Mouse (Mus musculus) hindbrain, embryonic 16.5 days (tissue): ENCODE measurements at regions not wholly inside any gene's neighbourhood (a gene's known extent, or its start where the extent isn't known, plus 50 kb on each side); places are given as distances from the start of the nearest gene placed in this dataset.
A peak's percentile ranks its signal among the peaks of the same experiment; 100 is the strongest.

Source experiments
- ATAC-seq: fragments of 200-750 bp; cut with Nextera tagmentation; 2 replicates; pipeline ENCODE4 v1.8.0; 2017; ENCODE audit warnings: moderate TSS enrichment, moderate library complexity
- H3K27ac ChIP-seq: fragments of 300-500 bp; sonication (generic); 2 replicates; pipeline ENCODE4 v1.5.1; 2014; ENCODE audit warnings: low read depth, mild to moderate bottlenecking, control low read depth, low read length, moderate library complexity
- H3K27me3 ChIP-seq: fragments of 300-500 bp; sonication (generic); replicated peaks from 2 replicates; pipeline ENCODE4 v1.6.1; 2014; ENCODE audit warnings: low read length; ENCODE audit not compliant: control insufficient read depth, insufficient read depth
- H3K36me3 ChIP-seq: fragments of 300-500 bp; sonication (generic); 2 replicates; pipeline ENCODE4 v1.6.1; 2014; ENCODE audit warnings: mild to moderate bottlenecking, low read length, moderate library complexity, mixed read lengths; ENCODE audit not compliant: control insufficient read depth, insufficient read depth
- H3K4me1 ChIP-seq: fragments of 300-500 bp; sonication (generic); 2 replicates; pipeline ENCODE4 v1.6.1; 2014; ENCODE audit warnings: low read depth, low read length; ENCODE audit not compliant: control insufficient read depth, insufficient read depth
- H3K4me2 ChIP-seq: fragments of 300-500 bp; sonication (generic); 2 replicates; pipeline ENCODE4 v1.6.1; 2014; ENCODE audit warnings: mild to moderate bottlenecking, low read length, control low read depth, moderate library complexity
- H3K4me3 ChIP-seq: fragments of 300-500 bp; sonication (generic); 2 replicates; pipeline ENCODE4 v1.5.1; 2014; ENCODE audit warnings: mild to moderate bottlenecking, low read length, control low read depth, moderate library complexity
- H3K9ac ChIP-seq: fragments of 300-500 bp; sonication (generic); 2 replicates; pipeline ENCODE4 v1.6.1; 2014; ENCODE audit warnings: low read depth, mild to moderate bottlenecking, control low read depth, low read length, moderate library complexity
- H3K9me3 ChIP-seq: fragments of 300-500 bp; sonication (generic); 2 replicates; pipeline ENCODE4 v1.6.1; 2014; ENCODE audit warnings: mild to moderate bottlenecking, low read length, moderate library complexity; ENCODE audit not compliant: control insufficient read depth
- WGBS: fragments of 180-500 bp; shearing (Covaris S2); extraction: QIAGEN DNeasy Blood & Tissue Kit; methylation state at CpG from one replicate; pipeline ENCODE4 v1.1.7; 2014; 5-methylcytosine and 5-hydroxymethylcytosine counted together

DNA sequence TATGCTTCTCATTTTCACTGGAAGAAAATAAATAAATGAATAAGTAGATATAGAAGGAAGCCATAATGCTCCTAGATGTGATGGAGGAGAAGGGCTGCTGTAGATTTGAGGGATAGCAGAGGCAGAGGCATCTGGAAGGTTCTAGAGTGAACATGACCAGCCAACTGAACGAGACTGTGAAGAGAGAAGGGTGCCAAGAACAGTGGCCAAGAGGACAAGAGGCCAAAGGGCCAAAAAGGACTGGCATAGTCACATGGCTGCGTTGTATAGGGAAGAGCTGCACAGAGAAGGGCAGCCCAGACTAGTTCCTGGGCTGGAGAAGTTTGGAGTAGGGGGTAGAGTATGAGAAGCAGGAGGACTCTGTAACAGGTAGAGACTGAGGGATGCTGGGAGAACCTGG lies 229.3 kb downstream of the Gm10260 start:
- H3K27ac ChIP-seq: no peak overlapping the region
- no peak for ATAC-seq
- no peaks in the 10 kb centered on the region for H3K27me3 ChIP-seq
- no peak overlapping the region for H3K4me3 ChIP-seq
- peaks cover 9% of the 10 kb centered on the region; the same call in 1 of the 2 replicates for H3K4me1 ChIP-seq
- H3K9ac ChIP-seq: no peak overlapping the region
- no peak overlapping the region for H3K4me2 ChIP-seq
- WGBS: 82% methylated on average over 2 of the region's 2 CpGs
- no peaks in the 10 kb centered on the region for H3K36me3 ChIP-seq
- 0 out of 2 replicates have a peak, but pooled peaks cover 2% of the 10 kb centered on the region for H3K9me3 ChIP-seq

DNA sequence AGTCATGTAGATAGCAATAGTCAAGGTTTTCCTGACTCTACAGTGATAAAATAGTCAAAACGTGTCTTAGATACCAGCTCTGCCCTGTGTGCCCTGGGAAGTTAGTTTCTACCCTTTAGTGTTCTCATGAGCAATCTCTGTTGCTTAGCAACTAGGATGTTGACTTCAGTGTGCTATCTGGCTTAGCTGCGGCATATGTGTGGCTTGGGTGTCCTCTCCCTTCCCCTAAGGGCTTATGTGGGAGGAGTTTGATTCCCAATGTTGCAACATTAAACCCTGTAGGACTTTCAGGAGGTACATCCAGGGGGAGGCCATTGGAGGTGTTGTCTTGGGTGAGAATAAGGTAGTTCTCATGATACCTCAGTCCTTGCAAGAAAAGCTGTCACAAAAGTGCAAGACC lies 229.9 kb downstream of the Gm10260 start:
- Histone ChIP-seq H3K9ac (no peak overlapping the region), H3K27ac (peak overlapping the region; percentile 24; the same call in 1 of the 2 replicates), H3K36me3 (no peaks in the 10 kb centered on the region), H3K4me1 (peaks cover 9% of the 10 kb centered on the region; the same call in 1 of the 2 replicates), H3K27me3 (no peaks in the 10 kb centered on the region), H3K4me3 (no peak overlapping the region), H3K9me3 (0 out of 2 replicates have a peak, but pooled peaks cover 2% of the 10 kb centered on the region), H3K4me2 (no peak overlapping the region)
- ATAC-seq: peak; percentile 46; the same call in 1 of the 2 replicates
- 21% methylated on average over 2 of the region's 2 CpGs for WGBS

DNA sequence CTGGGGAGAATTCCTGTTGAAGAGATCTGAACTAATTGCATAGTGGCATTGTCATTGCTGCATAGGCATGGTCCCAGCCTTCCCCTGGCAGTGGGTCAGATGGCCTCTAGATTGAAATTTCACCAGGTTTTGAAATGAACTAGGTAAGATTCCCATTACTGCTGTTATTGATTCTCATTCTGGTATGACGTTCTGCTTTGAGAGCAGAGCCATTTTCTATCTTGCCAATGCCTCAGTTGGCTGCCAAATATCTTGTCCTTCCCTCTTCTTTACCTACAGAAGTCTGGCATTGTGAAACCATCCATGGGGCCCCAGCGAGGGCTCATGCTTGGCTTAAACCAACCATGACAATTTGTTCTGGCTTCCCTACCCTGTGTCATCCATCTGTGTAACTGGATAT lies 232.5 kb downstream of the Gm10260 start:
- Histone ChIP-seq H3K4me2 (no peak overlapping the region), H3K9me3 (0 out of 2 replicates have a peak, but pooled peaks cover 2% of the 10 kb centered on the region), H3K4me3 (no peak overlapping the region), H3K9ac (no peak overlapping the region), H3K27ac (no peak overlapping the region), H3K27me3 (no peaks in the 10 kb centered on the region), H3K36me3 (no peaks in the 10 kb centered on the region), H3K4me1 (peaks cover 15% of the 10 kb centered on the region)
- ATAC-seq: no peak
- WGBS: 75% methylated on average over 2 of the region's 2 CpGs

DNA sequence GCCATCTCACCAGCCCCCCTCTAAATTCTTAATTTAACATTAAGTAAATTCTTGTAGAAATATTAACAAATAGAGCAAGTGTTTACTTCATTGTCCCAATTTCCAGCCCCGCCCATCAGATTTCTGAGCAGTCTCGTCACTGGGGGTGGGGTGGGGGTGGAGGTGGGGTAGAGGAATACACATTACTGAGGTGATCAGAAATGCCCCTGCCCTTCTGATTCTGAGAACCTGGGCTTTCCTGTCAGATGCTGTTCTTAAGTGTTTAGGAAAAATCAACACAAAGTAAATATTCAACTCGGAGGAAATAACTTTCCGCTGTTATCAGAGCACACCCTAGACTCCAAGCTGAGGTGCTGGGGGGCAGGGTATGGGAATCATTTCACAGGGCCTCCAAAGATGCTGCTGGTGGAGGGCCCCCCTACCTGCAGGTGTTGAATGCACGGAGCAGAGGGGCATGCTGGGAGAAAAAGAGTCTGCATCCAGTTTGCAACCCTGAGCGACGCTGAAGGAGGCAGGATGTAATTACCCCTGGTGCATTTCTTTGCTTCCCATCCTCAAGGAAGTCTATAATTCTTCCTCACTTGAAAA lies 235.5 kb downstream of the Gm10260 start:
- ATAC-seq: no peak
- Histone ChIP-seq H3K4me2 (no peak overlapping the region), H3K27ac (no peak overlapping the region), H3K27me3 (no peaks in the 10 kb centered on the region), H3K36me3 (no peaks in the 10 kb centered on the region), H3K9ac (no peak overlapping the region), H3K4me1 (peaks cover 9% of the 10 kb centered on the region), H3K9me3 (0 out of 2 replicates have a peak, but pooled peaks cover 2% of the 10 kb centered on the region), H3K4me3 (no peak overlapping the region)
- 64% methylated on average over 7 of the region's 7 CpGs for WGBS

DNA sequence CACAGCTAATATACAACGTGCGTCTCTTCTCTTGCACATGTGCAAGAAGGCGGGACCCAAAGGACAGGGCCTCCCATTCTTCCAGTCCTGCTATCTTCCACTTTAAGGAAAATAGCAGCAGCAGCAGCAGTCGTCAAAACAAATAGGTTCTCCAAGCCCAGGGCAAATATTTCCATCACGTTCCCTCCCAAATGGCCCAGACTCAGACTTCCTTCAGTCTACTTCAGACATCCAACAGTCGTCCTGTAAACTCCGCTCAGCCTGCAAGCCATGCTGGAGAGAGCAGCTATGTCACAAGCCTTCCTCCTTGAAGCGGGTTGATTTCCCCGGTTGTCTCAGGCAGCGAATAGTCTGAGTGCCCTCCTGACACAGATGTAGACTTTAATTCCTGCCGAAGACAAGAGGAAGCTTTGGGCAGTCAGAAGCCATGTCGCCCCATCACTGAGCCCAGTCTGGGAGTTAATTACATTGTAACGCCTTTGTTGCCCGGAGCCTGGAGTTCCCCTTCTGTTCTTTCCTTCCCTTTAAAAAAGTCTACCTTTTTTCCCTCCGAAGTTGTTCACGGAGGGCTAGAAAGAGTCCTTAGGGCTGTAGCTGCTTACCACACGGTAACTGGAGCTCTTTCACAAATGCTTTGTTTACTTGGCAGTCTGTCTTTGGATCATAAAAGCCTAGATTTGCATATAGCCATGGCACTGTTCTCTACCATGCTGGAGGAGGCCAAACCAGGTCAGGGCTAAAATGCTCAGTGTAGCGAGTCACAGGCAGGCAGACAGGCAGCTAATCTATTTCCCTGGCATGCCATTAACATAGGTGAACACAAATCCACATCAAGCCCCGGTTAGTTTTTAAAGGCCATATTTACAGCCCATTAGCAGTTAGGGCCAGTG lies 236.7 kb downstream of the Gm10260 start:
- Histone ChIP-seq H3K4me1 (peaks cover 9% of the 10 kb centered on the region), H3K4me2 (peak overlapping the region; percentile 2; the same call in 1 of the 2 replicates), H3K9me3 (0 out of 2 replicates have a peak, but pooled peaks cover 2% of the 10 kb centered on the region), H3K27ac (peak overlapping the region; percentile 66), H3K27me3 (no peaks in the 10 kb centered on the region), H3K9ac (0 out of 2 replicates have a peak overlapping the region, but pooled peaks have one; percentile 22), H3K4me3 (no peak overlapping the region), H3K36me3 (no peaks in the 10 kb centered on the region)
- 22% methylated on average over 19 of the region's 19 CpGs for WGBS
- 0 out of 2 replicates have a peak, but pooled peaks have one; percentile 12 for ATAC-seq

DNA sequence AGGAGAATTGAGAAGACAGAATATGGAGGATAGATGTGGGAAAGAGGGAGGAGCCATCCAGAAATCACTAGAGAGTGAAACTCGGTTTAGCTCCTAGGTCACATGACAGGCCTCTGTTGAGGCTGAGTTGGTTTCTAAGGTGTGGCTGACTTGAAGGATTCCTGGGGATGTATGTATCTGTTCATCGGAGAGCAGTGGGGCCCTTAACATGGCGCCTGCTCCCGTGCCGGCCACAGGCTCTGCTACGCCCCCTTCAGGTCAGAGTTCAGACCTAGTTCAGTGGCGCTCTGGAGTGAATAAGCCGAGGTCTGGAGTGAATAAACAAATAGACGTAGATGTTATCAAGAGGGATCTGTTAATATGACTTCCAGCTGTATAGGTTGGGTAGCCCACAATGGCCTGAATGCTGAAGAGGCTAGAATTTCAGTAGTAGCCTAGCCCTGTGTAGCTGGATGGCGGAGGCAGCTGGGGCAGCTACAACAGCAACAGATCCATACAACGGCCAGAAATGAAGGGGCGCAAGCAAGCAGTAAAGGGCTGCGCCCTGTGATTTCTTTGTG lies 239.4 kb downstream of the Gm10260 start:
- Histone ChIP-seq H3K36me3 (no peaks in the 10 kb centered on the region), H3K4me2 (no peak overlapping the region), H3K4me3 (no peak overlapping the region), H3K9me3 (no peaks in the 10 kb centered on the region), H3K27me3 (no peaks in the 10 kb centered on the region), H3K4me1 (peaks cover 9% of the 10 kb centered on the region), H3K9ac (no peak overlapping the region), H3K27ac (no peak overlapping the region)
- ATAC-seq: no peak
- WGBS: 86% methylated on average over 13 of the region's 13 CpGs

DNA sequence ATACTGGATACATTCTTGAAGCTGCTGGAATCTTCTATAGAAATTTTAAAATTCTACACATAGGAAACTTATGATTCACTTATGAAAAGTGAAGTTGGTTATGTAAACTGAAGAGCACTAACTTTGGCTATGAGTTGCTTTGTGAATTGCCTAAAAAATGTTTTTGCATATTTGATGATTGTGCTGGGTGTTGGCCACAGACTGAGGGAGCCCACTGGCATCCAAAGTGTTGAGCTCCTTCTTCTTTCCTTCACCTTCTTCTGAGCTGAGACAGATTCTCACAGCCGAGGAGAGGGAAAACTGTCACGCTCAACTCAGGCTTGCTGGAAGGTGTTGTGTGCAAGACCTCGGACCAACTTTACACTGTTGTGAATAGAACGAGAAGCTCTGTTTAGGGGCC lies 243.7 kb downstream of the Gm10260 start:
- no peak overlapping the region for H3K27ac ChIP-seq
- H3K9me3 ChIP-seq: no peaks in the 10 kb centered on the region
- ATAC-seq: no peak
- H3K4me2 ChIP-seq: no peak overlapping the region
- no peak overlapping the region for H3K4me3 ChIP-seq
- peaks cover 6% of the 10 kb centered on the region; the same call in 1 of the 2 replicates for H3K4me1 ChIP-seq
- H3K27me3 ChIP-seq: no peaks in the 10 kb centered on the region
- WGBS: 97% methylated on average over 4 of the region's 4 CpGs
- H3K36me3 ChIP-seq: no peaks in the 10 kb centered on the region
- H3K9ac ChIP-seq: no peak overlapping the region

DNA sequence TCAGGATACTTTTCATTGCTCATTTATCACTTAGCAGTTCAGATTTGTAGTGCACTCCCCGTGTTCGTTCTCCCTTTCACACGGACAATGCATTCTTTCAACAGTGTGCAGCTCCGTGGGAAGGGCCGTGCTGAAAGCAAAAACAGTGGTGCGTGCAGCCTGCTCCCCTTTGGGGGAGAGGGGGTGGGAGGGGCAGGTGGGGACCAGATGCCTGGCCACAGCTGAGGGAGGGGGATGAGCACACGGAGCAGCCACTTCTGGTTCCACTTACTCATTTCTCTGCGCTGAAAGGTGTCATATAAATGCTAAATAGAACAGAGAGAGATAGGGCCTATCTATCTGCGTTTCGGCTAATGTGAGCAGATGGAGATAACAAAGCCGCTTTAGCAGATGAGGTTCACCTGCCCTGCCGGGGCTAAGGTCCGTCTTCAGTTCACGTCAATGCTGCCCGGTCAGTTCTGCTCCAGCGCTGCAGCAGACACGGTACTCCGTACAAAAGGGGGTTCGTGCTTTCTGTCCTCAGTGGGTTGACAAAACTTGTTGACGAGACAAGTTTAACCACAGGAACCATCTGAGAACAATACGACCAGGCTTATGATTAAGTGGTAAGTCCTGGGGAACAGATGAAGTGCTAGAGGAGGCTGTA lies 245.9 kb downstream of the Gm10260 start:
- Histone ChIP-seq H3K9me3 (no peaks in the 10 kb centered on the region), H3K4me2 (peak overlapping the region; percentile 31), H3K4me1 (peaks cover 6% of the 10 kb centered on the region; the same call in 1 of the 2 replicates), H3K27me3 (no peaks in the 10 kb centered on the region), H3K36me3 (no peaks in the 10 kb centered on the region), H3K9ac (0 out of 2 replicates have a peak overlapping the region, but pooled peaks have one; percentile 35), H3K4me3 (no peak overlapping the region), H3K27ac (no peak overlapping the region)
- 38% methylated on average over 21 of the region's 21 CpGs for WGBS
- peak; percentile 71 for ATAC-seq
